Mouse (Mus musculus): ENCODE measurements around the gene C2cd2l. TPM values are rescaled to one million over a fixed set of nuclear protein-coding genes. Genes with fewer than 3 reads are reported as not detected.

Gene C2cd2l
- total and polyA plus RNA-seq, 3 experiments, result 4.7 to 10.9 TPM; not detected in 1

DNA sequence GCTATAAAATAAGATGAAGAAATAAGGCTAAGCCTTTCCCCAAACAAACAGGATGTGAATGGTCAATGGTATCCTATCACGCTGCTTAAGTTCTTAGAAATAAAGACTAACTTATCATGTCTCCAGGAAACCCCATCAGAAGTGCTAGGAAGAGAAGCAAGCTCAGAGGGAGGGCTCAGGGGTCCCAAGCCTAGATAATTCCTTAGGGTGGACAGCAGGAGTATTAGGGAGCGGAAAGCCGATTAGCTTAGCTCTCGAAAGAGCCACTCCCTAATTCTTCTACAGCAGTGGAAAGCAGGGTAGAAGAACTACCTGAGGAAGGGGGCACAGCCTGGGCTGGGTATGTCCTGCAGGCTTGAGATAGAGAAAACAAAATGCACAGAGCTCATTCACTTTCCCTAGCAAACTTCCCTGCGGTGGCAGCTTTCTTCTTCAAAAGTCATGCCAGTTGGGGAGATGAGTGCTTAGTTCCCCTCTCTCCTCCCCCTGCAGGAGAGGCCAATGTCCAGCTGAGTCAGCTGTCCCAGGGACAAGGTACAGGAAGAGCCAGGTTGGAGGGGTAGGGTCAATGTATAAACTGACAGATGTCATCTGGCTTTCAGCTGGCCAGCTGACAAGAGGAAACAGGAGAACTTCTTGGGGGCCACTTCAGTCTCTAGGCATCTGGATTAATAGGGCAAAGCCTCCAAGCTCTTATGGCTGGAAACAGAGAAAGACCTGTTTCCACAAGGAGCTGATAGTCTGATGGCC, 1.8 kb downstream of the C2cd2l start:
- Histone ChIP-seq H3K27ac (ENCODE audit: control insufficient read depth, low read depth, low read length) (no peak overlapping the region), H3K36me3 (ENCODE audit: control insufficient read depth in 1 of 2, insufficient read depth in 2 of 2, low read length in 2 of 2) (peaks cover 0 to 10% of the 10 kb centered on the region in 2 experiments; a peak in 2 of 4 replicates), H3K9ac (ENCODE audit: control insufficient read depth, low read depth, low read length, poor library complexity, severe bottlenecking) (no peak overlapping the region), H3K4me1 (ENCODE audit: control insufficient read depth in 1 of 2, insufficient read depth in 2 of 2, low read length in 2 of 2) (peaks cover 8 to 12% of the 10 kb centered on the region in 2 experiments), H3K79me2 (ENCODE audit: control insufficient read depth, insufficient read depth, low read length, poor library complexity) (peaks cover 9% of the 10 kb centered on the region; the same call in 1 of the 2 replicates), H3K4me3 (ENCODE audit: control insufficient read depth in 1 of 2, insufficient read depth in 1 of 2, low read depth in 2 of 2, low read length in 2 of 2) (no peak overlapping the region), H3K27me3 (ENCODE audit: control insufficient read depth in 1 of 2, insufficient read depth in 2 of 2, low read length in 2 of 2) (no peaks in the 10 kb centered on the region), H3K9me3 (replicated peaks; ENCODE audit: insufficient read depth, low read length) (no peaks in the 10 kb centered on the region)
- no peak for TF ChIP-seq POLR2A (IDR thresholded peaks at IDR 0.05; ENCODE audit: control insufficient read depth in 1 of 2, insufficient read depth in 1 of 2, low read depth in 1 of 2, low read length in 2 of 2, poor library complexity in 1 of 2)
- no peak for TF ChIP-seq TCF12 (IDR thresholded peaks at IDR 0.05; ENCODE audit: low read depth, low read length)
- no peak for TF ChIP-seq CHD1 (IDR thresholded peaks at IDR 0.05; ENCODE audit: low read depth, low read length)
- TF ChIP-seq HCFC1 (IDR thresholded peaks at IDR 0.05; ENCODE audit: low read depth, low read length), result no peak
- TF ChIP-seq E2F4 (IDR thresholded peaks at IDR 0.05; ENCODE audit: borderline replicate concordance, low read depth, low read length), result no peak
- DNase-seq (ENCODE audit: low read depth, low spot score), result no peak

DNA sequence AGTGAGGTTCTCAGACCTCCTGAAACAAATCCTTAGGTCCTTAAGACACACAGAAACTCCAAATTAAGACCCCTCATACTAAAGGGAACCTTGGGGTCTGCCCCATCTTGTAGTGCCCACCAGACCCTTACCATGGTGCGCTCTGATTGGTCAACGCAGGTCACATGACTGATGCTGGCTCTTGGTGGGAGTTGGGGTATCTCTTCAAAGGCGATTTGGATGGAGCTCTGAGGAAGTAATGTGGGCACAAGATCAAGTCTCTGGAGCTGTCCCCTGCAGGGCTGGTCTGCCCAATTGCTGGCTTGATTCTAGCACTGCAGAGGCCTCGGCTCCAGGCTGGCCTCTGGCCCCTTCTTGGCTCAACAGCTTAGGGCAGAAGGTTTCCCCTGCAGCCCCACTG, 2.6 kb downstream of the C2cd2l start:
- Histone ChIP-seq H3K27me3 (ENCODE audit: control insufficient read depth in 1 of 2, insufficient read depth in 2 of 2, low read length in 2 of 2) (no peaks in the 10 kb centered on the region), H3K27ac (ENCODE audit: control insufficient read depth, low read depth, low read length) (no peak overlapping the region), H3K4me3 (ENCODE audit: control insufficient read depth in 1 of 2, insufficient read depth in 1 of 2, low read depth in 2 of 2, low read length in 2 of 2) (no peak overlapping the region), H3K36me3 (ENCODE audit: control insufficient read depth in 1 of 2, insufficient read depth in 2 of 2, low read length in 2 of 2) (peaks cover 0 to 10% of the 10 kb centered on the region in 2 experiments; a peak in 2 of 4 replicates), H3K9me3 (replicated peaks; ENCODE audit: insufficient read depth, low read length) (no peaks in the 10 kb centered on the region), H3K4me1 (ENCODE audit: control insufficient read depth in 1 of 2, insufficient read depth in 2 of 2, low read length in 2 of 2) (peaks cover 8 to 12% of the 10 kb centered on the region in 2 experiments), H3K79me2 (ENCODE audit: control insufficient read depth, insufficient read depth, low read length, poor library complexity) (peaks cover 9% of the 10 kb centered on the region; the same call in 1 of the 2 replicates), H3K9ac (ENCODE audit: control insufficient read depth, low read depth, low read length, poor library complexity, severe bottlenecking) (no peak overlapping the region)
- no peak for DNase-seq (ENCODE audit: low read depth, low spot score)
- TF ChIP-seq MAZ (IDR thresholded peaks at IDR 0.05; ENCODE audit: low read depth, low read length) (no peak), USF1 (IDR thresholded peaks at IDR 0.05; ENCODE audit: low read depth, low read length) (peak; percentile 73)

DNA sequence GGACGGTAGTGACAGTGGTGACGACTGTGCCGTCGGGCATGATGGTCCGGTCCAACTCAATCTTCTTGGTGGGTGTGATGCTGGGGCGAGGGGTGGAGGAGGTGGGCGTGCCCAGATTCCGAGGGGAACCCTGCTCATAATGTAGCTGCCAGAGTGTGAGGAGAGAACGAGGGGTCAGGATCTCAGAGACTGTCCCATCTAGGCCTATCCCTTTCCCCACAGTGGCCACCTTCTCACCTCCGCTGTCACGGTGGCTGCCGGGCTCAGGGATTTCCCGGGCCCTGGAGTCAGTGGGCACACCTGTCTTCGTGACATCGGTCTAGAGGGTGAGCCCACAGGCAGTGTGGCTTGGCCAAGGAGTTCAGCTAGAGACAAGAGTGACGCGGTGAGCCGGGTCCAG, 5.2 kb downstream of the C2cd2l start:
- peaks cover 3 to 9% of the 10 kb centered on the region in 2 experiments for H3K4me1 ChIP-seq (ENCODE audit: control insufficient read depth in 1 of 2, insufficient read depth in 2 of 2, low read length in 2 of 2)
- H3K4me3 ChIP-seq (ENCODE audit: control insufficient read depth in 1 of 2, insufficient read depth in 1 of 2, low read depth in 2 of 2, low read length in 2 of 2), result no peak overlapping the region
- H3K9ac ChIP-seq (ENCODE audit: control insufficient read depth, low read depth, low read length, poor library complexity, severe bottlenecking), result no peak overlapping the region
- H3K9me3 ChIP-seq (replicated peaks; ENCODE audit: insufficient read depth, low read length), result no peaks in the 10 kb centered on the region
- peaks cover 8% of the 10 kb centered on the region; the same call in 1 of the 2 replicates for H3K79me2 ChIP-seq (ENCODE audit: control insufficient read depth, insufficient read depth, low read length, poor library complexity)
- no peak overlapping the region for H3K27ac ChIP-seq (ENCODE audit: control insufficient read depth, low read depth, low read length)
- no peaks in the 10 kb centered on the region for H3K27me3 ChIP-seq (ENCODE audit: control insufficient read depth in 1 of 2, insufficient read depth in 2 of 2, low read length in 2 of 2)
- H3K36me3 ChIP-seq (ENCODE audit: control insufficient read depth in 1 of 2, insufficient read depth in 2 of 2, low read length in 2 of 2), result peaks cover 0 to 4% of the 10 kb centered on the region in 2 experiments; a peak in 1 of 4 replicates
- TF ChIP-seq TAL1 (IDR thresholded peaks at IDR 0.05; ENCODE audit: low read length) (no peak), JUND (IDR thresholded peaks at IDR 0.05; ENCODE audit: low read depth, low read length) (no peak), ZMIZ1 (IDR thresholded peaks at IDR 0.05; ENCODE audit: low read depth, low read length) (no peak), ZKSCAN1 (IDR thresholded peaks at IDR 0.05; ENCODE audit: low read depth, low read length) (no peak), POLR2A (IDR thresholded peaks at IDR 0.05; ENCODE audit: control insufficient read depth in 1 of 2, insufficient read depth in 1 of 2, low read depth in 1 of 2, low read length in 2 of 2, poor library complexity in 1 of 2) (no peak), MYC (IDR thresholded peaks at IDR 0.05; ENCODE audit: low read depth, low read length) (no peak), MYB (IDR thresholded peaks at IDR 0.05; ENCODE audit: low read depth, low read length) (no peak), POLR2AphosphoS5 (IDR thresholded peaks at IDR 0.05; ENCODE audit: borderline replicate concordance, low read depth, low read length) (no peak), MAX (IDR thresholded peaks at IDR 0.05; ENCODE audit: low read length) (no peak), TBP (IDR thresholded peaks at IDR 0.05; ENCODE audit: low read depth, low read length) (no peak), KAT2A (conservative IDR thresholded peaks at IDR 0.05; ENCODE audit: low read depth, low read length) (no peak)
- no peak for DNase-seq (ENCODE audit: low read depth, low spot score)

All from MEL (cell line).